In genomic region chr7:28214142-28214541, GRCm38 (mm10) we compare ENCODE assay signal across 8 mouse cellular contexts. TPM values are rescaled to one million over a fixed set of nuclear protein-coding genes. Genes with fewer than 3 reads are reported as not detected.
A peak's percentile ranks its signal among the peaks of the same experiment; 100 is the strongest.
DNase-seq lines count a peak whose midpoint lies in the region; ATAC-seq lines count a peak whose summit lies in the region.

No protein-coding gene starts in this region.

- ATAC-seq in neural tube, embryonic 15.5 days (ENCODE audit: low FRiP score) = no peak

- DNase-seq in cerebellum, adult 11 months = peak; percentile 50
- DNase-seq in cerebellum, adult 11-12 months = no peak
- DNase-seq in neural tube, embryonic 10.5 days (ENCODE audit: extremely low spot score, low spot score) = peak; percentile 45
- peak; percentile 79 to 88 for DNase-seq in cerebellum, postnatal 14 days
- peak; percentile 52 to 80 for DNase-seq in heart, postnatal 36 days
- DNase-seq in lung, postnatal 10 days = peak; percentile 75
- DNase-seq in spleen, postnatal 4 days (ENCODE audit: low spot score in 2 of 2) = peak; percentile 51 to 82

- no peaks in the 10 kb centered on the region for H3K9me3 ChIP-seq in neural tube, embryonic 15.5 days (replicated peaks)

- no peaks in the 10 kb centered on the region for H3K36me3 ChIP-seq in neural tube, embryonic 15.5 days

- no peak overlapping the region for H3K4me3 ChIP-seq in neural tube, embryonic 15.5 days (replicated peaks)

- H3K4me1 ChIP-seq in neural tube, embryonic 15.5 days = no peaks in the 10 kb centered on the region

- 41% methylated on average over 10 of the region's 10 CpGs for WGBS in neural tube, embryonic 15.5 days

- H3K4me2 ChIP-seq in neural tube, embryonic 15.5 days = no peak overlapping the region

- H3K27ac ChIP-seq in neural tube, embryonic 15.5 days (replicated peaks) = no peak overlapping the region

- no peak overlapping the region for H3K9ac ChIP-seq in neural tube, embryonic 15.5 days (replicated peaks)

- H3K27me3 ChIP-seq in neural tube, embryonic 15.5 days (replicated peaks) = no peaks in the 10 kb centered on the region

- intact Hi-C loops in heart, postnatal 36 days (cut with DNase I) = loop anchor here (1.0 to 5.0 kb wide), 2 partner anchors 66 to 88 kb away; partner anchors contain the start of gene Dll3

RNA-seq across cellular contexts. Expression of gene Dyrk1b, which starts 34.9 kb away (rescaled TPM):
- 10.7 and 10.9 TPM in 2 replicates for polyA plus RNA-seq in neural tube, embryonic 15.5 days (2015; fragmentation: Nextera tagmentation; extraction: Ambion mirVana)
- total RNA-seq in heart, postnatal 36 days (2021) = 10 to 100 TPM; 31.2 to 34.2 TPM

RNA-seq across cellular contexts. Expression of gene Fbl, which starts 44.6 kb away (rescaled TPM):
- polyA plus RNA-seq in neural tube, embryonic 15.5 days (2015; fragmentation: Nextera tagmentation; extraction: Ambion mirVana) = 70.8 and 88.2 TPM in 2 replicates
- total RNA-seq in heart, postnatal 36 days (2021) = 10 to 100 TPM; 32.0 to 33.5 TPM

RNA-seq across cellular contexts. Expression of gene Eid2, which starts 53.5 kb away (rescaled TPM):
- polyA plus RNA-seq in neural tube, embryonic 15.5 days (2015; fragmentation: Nextera tagmentation; extraction: Ambion mirVana) = 6.9 and 18.2 TPM in 2 replicates
- 10 to 100 TPM; 11.7 to 12.0 TPM for total RNA-seq in heart, postnatal 36 days (2021)
